Mouse (Mus musculus): Measurements from ENCODE around the gene Ola1. TPM values are rescaled to one million over a fixed set of nuclear protein-coding genes. Genes with fewer than 3 reads are reported as not detected.

The Ola1 gene
- total RNA-seq, 2 experiments from 2014 or later, result 108 to 119 TPM

DNA sequence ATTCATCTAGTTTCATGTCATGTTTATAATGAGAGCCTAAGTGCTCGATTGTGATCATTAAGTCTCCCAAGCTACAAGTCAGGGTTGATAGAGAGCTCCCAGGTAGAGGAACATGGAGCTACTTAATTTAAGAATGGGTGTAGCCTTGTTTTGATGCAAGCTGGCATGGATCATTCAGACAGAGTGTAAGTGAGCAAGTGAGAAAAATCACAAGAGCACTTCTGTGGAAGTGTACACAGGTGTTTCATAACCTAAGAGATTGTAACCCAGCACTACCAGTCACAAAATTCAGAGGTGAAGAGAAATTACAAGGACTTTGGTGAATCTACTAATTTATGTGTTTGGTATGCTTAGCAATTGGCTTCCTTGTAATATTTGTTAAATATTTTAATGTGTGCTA is 54.1 kb downstream of the Ola1 start:
- DNase-seq (ENCODE audit: extremely low spot score in 1 of 2, low spot score in 2 of 2), result no peak
- intact Hi-C loops (cut with DNase I), result loop anchor here (5.0 kb wide), 1 partner anchor 113 kb away; no protein-coding TSS in a partner anchor

DNA sequence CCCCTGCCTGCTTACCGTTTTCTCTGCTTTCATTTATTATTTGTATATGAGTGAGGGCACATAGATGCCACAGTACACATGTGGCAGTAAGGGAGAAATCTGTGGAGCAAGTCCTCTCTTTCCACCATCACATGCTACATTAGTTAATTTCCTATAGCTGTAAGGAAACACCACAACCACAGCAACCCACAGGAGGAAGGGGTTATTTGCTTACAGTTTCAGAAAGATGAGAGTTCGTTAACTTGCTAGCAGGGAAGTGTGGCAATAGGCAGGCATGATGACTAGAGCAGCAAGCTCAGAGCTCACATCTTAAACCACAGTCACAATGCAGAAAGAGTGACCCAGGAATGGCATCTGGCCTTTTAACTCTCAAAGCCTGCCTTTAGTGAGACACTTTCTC is 58.0 kb downstream of the Ola1 start:
- intact Hi-C loops (cut with DNase I), result no loop called here
- DNase-seq (ENCODE audit: extremely low spot score in 1 of 2, low spot score in 2 of 2), result no peak

DNA sequence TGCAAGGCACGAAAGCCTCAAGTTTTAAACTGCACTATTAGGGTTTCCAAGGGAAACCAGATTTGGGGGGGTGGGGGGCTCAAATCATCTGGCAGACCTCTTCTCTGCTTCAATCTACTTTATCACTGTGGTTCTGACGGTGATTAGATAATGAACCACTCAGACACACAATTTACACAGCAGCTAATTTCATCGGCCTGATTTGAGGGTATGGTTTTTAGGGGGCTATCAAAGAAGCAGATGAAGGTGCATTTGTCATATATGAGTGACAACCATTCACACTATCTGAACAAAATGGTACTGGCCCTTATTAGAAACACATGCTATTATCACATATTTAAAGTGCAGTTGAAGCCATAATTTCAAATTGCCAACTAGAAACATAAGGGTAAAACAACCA is 61.5 kb downstream of the Ola1 start:
- no peak for DNase-seq (ENCODE audit: extremely low spot score in 1 of 2, low spot score in 2 of 2)
- intact Hi-C loops (cut with DNase I), result no loop called here

DNA sequence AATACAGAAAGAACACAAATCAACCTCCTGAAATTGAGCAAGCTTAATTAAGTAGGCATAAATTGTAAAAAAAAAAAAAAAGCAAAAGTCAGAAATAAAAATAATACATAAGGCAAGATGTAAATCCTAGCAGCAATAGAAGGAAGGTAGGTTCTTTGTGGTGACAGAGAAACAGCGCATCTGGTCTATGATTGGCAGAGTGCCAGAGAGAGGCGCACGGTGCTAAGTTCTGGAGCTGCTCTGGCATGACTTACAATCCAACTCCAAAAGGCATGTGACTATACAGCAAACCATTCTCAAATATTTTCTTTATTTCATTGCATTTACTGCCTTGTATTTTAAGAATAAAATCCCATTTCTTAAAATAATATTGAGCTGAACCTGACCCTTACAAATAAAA is 68.2 kb downstream of the Ola1 start:
- no peak for DNase-seq (ENCODE audit: extremely low spot score in 1 of 2, low spot score in 2 of 2)

DNA sequence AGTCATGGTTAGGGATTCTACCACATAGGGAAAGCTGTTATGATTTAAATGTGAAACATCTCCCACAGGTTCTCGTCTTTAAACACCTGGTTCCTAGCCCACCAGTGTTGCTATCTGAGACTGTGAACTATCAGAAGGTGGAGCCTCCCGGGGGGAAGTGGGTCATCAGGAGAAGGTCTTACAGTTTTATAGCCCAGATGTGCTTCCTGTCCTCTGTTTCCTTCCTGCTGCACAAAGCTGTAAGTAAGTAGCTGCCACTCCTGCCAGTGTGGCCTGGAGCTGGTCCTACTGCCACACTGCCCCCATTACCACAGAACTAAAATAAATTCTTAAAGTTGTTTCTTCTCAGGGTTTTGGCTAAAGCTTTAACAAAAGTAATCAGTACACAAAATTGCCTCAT is 72.6 kb downstream of the Ola1 start:
- intact Hi-C loops (cut with DNase I), result no loop called here
- DNase-seq (ENCODE audit: extremely low spot score in 1 of 2, low spot score in 2 of 2), result no peak

More for the DNA sequence above, 68.2 kb downstream of the Ola1 start:
- intact Hi-C loops (cut with DNase I), result no loop called here

DNA sequence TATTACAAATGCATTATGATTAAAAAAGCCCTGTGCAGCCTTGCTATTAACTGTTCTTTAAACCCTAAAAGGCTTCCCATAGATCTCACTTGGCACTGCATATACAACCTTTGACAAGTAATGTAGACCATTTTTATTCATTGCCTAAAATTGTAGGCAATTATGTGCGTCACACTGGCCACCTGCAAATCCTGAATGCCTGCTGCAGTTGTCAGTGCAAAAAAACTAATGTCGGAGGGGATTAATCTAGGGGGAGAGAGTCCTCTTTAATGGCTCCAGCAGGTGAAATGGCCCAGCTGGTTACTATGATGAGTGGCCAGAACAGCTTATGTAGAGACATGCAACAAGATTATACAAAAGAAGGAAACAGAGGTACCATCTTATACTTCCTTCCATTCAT is 75.0 kb downstream of the Ola1 start:
- DNase-seq (ENCODE audit: extremely low spot score in 1 of 2, low spot score in 2 of 2), result no peak
- intact Hi-C loops (cut with DNase I), result no loop called here

DNA sequence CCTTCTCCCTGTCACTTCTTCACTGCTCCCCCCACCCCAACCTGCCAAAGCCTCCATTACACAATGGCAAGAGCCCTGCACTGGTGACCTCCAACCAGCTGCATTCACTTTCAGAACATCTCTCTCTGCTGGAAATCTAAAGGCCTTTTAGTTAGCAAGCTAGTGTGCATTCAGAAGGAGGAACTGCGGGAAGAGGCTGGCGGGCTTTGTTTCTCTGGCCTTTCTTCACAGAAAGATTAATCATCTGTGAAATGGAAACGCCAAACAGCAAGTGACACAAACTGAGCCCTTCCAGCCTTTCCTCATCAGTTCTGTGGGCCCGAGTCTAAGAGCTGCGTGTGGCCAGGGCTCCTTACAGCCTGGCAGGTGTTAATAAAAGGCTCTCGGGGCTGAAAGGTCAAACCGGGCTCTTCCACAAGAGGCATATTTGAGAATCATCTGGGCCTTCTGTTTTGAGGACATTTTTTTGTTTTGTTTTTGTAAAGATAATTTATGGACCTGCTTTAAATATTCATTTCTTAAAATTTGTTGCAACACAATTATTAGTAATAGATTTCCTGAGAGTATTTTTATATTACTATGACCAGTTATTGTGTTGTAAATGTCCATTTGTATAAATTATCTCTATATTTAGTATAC is 75.8 kb downstream of the Ola1 start:
- no peak for DNase-seq (ENCODE audit: extremely low spot score in 1 of 2, low spot score in 2 of 2)
- intact Hi-C loops (cut with DNase I), result no loop called here

DNA sequence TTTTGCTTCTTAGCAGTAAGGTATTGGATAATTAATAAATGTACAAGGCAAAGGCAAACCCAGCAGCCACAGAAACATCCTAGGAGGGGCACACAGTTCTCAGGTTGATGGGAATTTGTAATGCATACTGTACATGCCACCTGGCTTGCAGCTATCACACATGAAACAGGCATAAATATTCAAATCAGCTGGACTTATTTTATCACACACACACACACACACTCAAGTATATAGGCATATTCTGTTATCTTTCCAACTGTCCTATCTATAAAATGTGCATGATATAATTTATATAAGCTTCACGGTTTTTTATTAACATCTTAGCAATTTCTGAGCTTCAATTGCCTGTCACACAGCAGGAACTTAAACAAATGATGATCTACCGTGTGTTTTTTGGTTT is 85.8 kb downstream of the Ola1 start:
- DNase-seq (ENCODE audit: extremely low spot score in 1 of 2, low spot score in 2 of 2), result no peak
- intact Hi-C loops (cut with DNase I), result no loop called here

DNA sequence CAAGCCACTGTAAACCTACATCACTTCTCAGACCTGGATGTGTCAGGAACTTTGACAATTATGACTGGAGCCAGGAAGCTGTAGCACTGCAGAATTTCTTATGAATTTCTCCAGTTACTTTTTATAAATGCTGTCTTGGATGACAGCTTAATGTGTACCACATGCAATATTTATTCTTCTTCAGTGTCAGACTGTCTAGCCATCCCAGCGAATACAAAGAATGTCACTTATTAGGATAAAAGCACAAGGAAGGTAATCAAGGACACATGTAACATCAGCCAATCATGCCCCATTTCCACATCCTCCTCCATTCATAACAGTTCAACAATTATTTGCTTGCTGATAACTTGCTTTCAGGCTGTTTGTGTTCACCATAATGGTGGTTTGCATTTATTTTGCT is 91.0 kb downstream of the Ola1 start:
- no peak for DNase-seq (ENCODE audit: extremely low spot score in 1 of 2, low spot score in 2 of 2)
- intact Hi-C loops (cut with DNase I), result no loop called here

DNA sequence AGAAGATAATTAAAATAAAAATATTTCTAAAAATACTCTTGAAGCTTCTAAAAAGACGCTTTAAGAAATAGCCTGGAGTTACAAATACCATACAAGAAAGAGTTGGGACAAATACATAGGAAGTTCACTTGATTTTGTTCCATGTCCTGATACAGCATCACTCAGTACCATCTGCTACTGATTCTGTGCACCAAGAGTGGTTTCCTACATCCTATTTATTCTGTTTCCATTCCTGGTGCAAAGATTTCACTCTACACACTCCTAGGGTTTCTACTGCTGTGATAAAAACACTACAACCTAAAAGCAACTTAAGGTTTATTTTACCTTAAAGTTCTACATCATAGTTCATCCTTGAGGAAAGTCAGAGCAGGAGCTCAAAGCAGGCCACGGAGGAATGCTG is 99.9 kb downstream of the Ola1 start:
- DNase-seq (ENCODE audit: extremely low spot score in 1 of 2, low spot score in 2 of 2), result peak in 1 of 2 experiments; percentile 9
- intact Hi-C loops (cut with DNase I), result no loop called here

DNA sequence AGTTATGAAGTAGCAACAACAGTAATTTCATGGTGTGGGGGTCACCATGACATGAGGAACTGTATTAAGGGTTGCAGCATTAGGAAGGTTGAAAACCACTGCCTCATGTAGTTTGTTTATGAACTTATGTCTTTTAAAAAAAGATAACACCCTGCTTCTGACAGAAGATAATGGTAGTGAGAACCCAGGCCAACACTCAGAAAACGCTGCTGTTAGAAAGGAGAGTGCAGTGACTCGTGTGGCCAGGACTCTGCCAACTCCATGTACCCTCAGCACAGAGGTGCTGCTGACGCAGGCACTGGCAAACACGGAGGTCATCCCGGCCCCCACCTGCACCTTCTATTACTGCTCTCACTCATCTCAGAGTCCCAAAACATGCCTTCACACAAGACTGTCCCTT is 111.6 kb downstream of the Ola1 start:
- no peak for DNase-seq (ENCODE audit: extremely low spot score in 1 of 2, low spot score in 2 of 2)
- intact Hi-C loops (cut with DNase I), result no loop called here

DNA sequence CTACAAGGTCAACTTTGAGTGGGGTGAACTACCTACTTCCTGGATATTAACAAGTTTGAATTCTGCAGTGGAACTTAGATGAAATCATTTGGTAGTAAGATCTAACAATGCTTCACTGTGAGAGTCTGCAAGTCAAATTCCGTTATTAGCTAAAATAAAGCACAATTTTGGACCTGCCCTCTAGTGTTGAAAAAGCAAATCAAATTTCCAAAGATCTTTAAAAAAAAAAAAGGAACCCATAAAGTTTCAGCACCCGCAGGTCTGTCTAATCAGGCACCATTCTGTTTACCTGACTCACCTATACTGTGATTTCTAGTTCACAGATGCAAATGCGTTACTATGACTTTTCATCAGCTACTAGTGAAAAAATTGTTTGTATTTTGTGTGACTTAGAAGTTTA is 122.2 kb downstream of the Ola1 start:
- DNase-seq (ENCODE audit: extremely low spot score in 1 of 2, low spot score in 2 of 2), result no peak
- intact Hi-C loops (cut with DNase I), result no loop called here

DNA sequence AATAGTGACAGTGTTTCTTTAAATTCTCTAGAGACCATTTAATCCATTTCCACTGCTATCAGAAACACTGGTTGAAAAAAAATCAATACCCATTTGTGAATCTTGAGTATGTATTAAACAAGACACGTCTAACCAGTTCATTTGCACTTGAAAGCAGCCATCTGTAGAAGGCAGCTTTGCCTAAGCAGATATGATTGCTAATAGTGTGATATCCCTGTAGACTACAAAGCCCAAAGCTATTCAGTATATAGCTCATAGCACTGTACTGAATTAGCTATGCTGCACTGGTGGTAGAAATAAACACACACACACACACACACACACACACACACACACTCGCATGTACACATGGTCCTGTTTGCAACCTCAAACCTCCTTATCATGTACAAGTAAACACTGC is 123.4 kb downstream of the Ola1 start:
- DNase-seq (ENCODE audit: extremely low spot score in 1 of 2, low spot score in 2 of 2), result no peak
- intact Hi-C loops (cut with DNase I), result no loop called here

DNA sequence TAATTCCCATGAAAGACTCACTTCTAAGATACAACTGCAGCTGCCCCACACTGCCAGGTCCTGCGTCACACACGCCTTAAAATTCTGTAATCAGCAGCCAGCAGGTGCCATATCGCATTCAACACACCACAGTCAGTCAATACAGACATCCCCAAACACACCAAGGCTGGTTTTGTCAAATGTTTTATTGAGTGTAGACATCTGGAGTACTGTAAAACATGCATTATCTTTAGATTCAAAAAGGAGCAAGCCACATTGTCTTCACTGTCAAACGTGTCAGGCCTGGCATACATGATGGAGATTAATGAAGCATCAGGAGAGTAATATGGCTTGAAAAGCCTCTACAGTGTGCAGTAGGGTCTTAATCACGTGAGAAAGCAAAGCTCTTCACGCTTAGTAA is 125.7 kb downstream of the Ola1 start:
- DNase-seq (ENCODE audit: extremely low spot score in 1 of 2, low spot score in 2 of 2), result no peak
- intact Hi-C loops (cut with DNase I), result no loop called here

DNA sequence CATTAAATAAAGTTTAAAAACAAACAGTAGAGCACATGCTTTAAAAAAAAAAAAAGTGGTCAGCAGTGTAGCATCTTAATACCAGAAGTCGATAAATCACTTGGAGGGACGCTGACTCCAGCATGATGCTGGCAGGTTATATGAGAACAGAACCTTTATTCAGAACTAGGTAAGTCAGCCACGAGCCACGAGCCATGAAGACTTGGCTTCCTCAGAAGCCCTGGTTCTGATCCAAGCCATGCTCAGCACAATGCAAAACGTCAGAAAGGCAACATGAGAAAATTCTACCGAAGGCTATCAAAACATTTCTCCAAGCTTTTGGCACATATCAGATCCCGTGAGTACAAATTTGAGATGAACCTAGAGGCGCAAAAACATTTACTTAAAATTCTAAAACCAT is 127.4 kb downstream of the Ola1 start:
- intact Hi-C loops (cut with DNase I), result no loop called here
- no peak for DNase-seq (ENCODE audit: extremely low spot score in 1 of 2, low spot score in 2 of 2)

DNA sequence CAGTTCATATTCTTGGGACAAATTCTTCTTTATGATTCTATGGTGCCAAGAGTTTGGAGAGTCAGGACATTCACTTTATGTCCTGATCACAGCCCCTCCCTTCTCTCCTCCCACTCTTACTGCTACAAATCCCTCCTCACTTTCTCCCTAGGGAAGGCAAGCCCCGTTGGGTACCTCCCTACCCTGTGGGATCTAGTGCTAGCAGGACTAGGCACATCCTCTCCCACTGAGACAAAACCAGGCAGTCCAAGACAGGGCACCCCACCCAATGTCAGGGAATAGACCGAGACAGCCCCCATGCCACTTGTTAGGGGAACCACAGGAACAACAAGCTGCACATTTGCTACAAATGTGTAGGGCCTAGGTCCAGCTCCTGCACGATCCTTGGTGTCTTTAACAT is 131.1 kb downstream of the Ola1 start:
- DNase-seq (ENCODE audit: extremely low spot score in 1 of 2, low spot score in 2 of 2), result no peak
- intact Hi-C loops (cut with DNase I), result no loop called here

DNA sequence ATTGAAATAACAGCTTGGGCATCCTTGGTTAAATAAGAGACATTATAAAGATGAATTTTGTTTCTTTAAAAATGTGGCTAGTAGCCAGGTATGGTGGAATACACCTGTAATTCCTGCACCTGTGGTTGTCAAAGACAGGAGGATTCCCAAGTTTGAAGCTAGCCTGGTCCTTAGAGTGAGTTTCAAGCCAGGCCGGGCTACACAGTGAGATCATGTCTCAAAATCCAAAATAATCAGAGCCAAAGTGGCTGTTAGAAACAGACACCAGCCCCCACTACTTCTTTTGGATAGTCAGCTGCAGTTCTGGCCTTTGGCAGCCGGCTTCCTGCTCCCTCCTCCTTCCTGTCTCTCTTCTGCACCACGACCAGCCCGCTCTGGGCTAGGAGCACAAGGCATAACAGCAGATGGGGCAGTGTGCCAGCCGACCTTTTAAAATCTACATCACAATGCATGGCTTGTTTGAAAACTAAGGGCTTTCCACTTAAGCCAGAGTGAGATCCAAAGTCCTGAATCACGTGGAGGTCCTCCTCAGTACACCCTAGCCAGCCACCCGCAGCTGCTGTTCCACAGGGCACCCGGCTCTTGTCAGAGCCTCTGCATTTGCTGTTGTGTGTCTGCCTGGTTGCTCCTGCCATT is 132.9 kb downstream of the Ola1 start:
- intact Hi-C loops (cut with DNase I), result no loop called here
- peak; percentile 57 to 69 for DNase-seq (ENCODE audit: extremely low spot score in 1 of 2, low spot score in 2 of 2)

DNA sequence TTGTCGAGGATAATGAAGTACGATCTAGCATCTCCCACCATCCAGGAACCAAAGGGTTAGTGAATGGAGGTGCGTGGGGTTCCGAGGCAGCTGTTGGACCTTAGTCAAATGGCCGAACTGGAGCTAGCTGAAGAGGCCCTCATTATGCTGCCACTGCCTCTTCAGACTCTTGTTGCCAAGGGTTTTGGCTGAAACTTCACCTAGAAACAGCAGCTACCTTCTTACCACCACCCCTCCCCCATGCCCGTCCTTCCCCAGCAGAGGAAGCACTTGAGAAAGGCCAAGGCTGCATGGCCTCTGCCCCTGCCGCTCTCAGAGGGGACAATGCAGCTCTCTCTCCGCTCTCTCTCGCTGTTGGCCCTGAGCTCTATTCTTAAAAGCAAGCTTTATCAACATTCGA is 136.2 kb downstream of the Ola1 start:
- intact Hi-C loops (cut with DNase I), result no loop called here

DNA sequence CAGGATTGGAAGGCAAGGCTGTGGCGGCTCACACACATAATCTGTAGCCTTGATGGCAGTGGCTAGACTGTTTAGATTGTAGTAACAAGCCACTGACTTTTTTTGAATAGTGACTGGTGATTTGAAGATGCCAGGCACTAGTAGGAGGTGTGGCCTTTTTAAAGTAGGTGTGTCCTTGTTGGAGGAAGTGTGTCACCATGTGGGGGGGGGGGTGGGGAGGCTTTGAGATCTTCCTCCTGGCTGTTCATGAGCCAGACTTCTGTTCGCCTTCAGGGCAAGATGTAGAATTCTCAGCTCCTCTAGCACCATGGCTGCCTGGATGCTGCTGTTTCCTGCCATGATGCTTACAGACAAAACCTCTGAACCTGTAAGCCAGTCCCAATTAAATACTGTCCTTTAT is 136.9 kb downstream of the Ola1 start:
- intact Hi-C loops (cut with DNase I), result no loop called here
- DNase-seq (ENCODE audit: extremely low spot score in 1 of 2, low spot score in 2 of 2), result no peak

More for the DNA sequence above, 136.2 kb downstream of the Ola1 start:
- peak; percentile 16 to 36 for DNase-seq (ENCODE audit: extremely low spot score in 1 of 2, low spot score in 2 of 2)

DNA sequence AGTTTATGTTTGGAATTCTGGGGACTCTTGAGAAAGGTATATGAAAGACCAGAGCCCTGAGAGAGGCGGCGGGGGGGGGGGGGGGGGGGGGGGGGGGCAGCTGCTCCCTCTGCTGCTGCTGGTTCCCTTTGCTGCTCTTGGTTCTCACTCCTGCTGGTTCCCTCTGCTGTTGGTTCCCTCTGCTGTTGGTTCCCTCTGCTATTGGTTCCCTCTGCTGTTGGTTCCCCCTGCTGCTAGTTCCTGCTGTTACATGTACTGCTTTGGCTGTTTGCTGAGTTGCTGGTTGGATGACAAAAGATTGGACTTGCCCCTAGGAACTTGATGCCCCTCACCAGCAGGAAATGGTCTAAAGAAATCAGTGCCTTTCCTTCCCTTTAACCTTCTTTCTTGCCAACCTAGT is 138.6 kb downstream of the Ola1 start:
- intact Hi-C loops (cut with DNase I), result no loop called here
- no peak for DNase-seq (ENCODE audit: extremely low spot score in 1 of 2, low spot score in 2 of 2)

DNA sequence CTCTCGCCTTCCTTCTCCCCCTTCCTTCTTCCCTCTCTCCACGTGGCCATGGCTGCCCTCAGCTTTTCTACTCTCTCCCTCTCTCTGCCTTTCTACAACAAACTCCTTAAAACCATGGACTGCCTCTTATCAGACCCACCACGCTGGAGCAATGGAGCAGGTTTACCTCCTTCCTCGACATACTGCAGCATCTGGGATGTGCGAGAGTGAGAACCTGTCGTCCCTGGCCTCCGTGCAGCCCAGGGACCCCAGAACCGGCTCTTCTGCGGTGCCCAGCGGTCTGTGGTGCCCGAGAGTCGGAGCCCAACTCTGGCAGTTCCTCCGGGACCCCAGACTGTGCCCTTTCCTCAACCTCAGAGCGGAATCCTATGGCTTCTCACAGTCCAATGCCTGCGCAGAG is 139.4 kb downstream of the Ola1 start:
- intact Hi-C loops (cut with DNase I), result no loop called here
- DNase-seq (ENCODE audit: extremely low spot score in 1 of 2, low spot score in 2 of 2), result no peak
